Mouse (Mus musculus): ENCODE results near the gene Cdh9. TPM values are rescaled to one million over a fixed set of nuclear protein-coding genes. Genes with fewer than 3 reads are reported as not detected.

Cdh9 gene
- polyA plus RNA-seq, 1 experiment from 2014 or later, result 6.5 TPM

- Histone ChIP-seq H3K27me3 (ENCODE audit: control insufficient read depth, insufficient read depth, low read depth, low read length) (no peaks in the 10 kb centered on the region), H3K4me1 (ENCODE audit: control insufficient read depth, insufficient read depth, low read length) (no peaks in the 10 kb centered on the region), H3K9me3 (replicated peaks; ENCODE audit: control insufficient read depth, low read length, poor library complexity, severe bottlenecking) (no peaks in the 10 kb centered on the region), H3K4me3 (ENCODE audit: low read depth, low read length) (no peak overlapping the region), H3K9ac (ENCODE audit: low read depth, low read length) (no peak overlapping the region), H3K4me2 (ENCODE audit: low read length) (no peak overlapping the region), H3K27ac (ENCODE audit: low read length) (no peak overlapping the region), H3K36me3 (ENCODE audit: control insufficient read depth, insufficient read depth, low read length) (no peaks in the 10 kb centered on the region)
- ATAC-seq, result no peak
These were observed 72.7 kb downstream of the Cdh9 start for GRCm38 (mm10) chr15:16801302-16801701.

DNA sequence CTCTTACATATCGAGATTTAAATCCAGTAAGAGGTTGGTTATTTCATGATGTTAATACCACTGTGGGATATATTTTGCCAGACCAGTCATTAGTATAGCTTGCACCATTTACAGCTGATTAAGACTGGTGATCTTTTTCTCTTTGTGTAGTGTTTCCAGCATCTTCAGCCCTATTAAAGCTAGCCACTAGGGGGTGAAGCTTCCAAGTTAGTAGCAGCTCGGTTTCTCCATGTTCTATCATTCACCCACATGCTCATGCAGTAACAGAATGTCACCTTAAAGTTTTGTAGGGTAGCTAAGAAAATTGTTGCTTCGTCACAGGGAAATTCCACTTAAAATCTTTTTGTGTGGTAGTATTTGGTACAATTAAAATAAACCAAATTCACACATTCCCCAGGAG, 82.2 kb downstream of the Cdh9 start:
- 81% methylated on average over 3 of the region's 3 CpGs for WGBS
- H3K36me3 ChIP-seq (ENCODE audit: control insufficient read depth, insufficient read depth, low read length), result no peaks in the 10 kb centered on the region
- H3K27ac ChIP-seq (ENCODE audit: low read length), result no peak overlapping the region
- no peak overlapping the region for H3K9ac ChIP-seq (ENCODE audit: low read depth, low read length)
- H3K9me3 ChIP-seq (replicated peaks; ENCODE audit: control insufficient read depth, low read length, poor library complexity, severe bottlenecking), result no peaks in the 10 kb centered on the region
- no peaks in the 10 kb centered on the region for H3K4me1 ChIP-seq (ENCODE audit: control insufficient read depth, insufficient read depth, low read length)
- H3K4me3 ChIP-seq (ENCODE audit: low read depth, low read length), result no peak overlapping the region
- no peak overlapping the region for H3K4me2 ChIP-seq (ENCODE audit: low read length)
- H3K27me3 ChIP-seq (ENCODE audit: control insufficient read depth, insufficient read depth, low read depth, low read length), result no peaks in the 10 kb centered on the region
- ATAC-seq, result no peak

DNA sequence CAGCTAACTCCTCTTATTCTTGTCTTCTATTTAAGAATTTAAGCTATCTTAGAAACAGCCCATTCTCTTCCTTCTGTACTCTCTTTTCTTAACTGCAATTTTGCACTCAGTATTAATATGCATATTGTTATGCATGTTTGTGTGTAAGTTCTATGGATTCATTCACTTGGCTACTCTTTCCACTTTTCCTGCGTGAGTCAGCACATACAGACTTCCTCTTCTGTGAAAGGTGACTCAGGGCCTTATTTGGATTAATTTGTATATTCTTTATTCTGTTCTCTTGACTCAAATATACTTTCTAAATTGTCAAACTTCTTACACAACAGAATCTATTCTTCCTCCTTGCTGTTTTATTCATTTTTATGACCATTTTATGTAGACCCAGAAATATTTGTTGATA, 85.5 kb downstream of the Cdh9 start:
- H3K9me3 ChIP-seq (replicated peaks; ENCODE audit: control insufficient read depth, low read length, poor library complexity, severe bottlenecking), result no peaks in the 10 kb centered on the region
- H3K27me3 ChIP-seq (ENCODE audit: control insufficient read depth, insufficient read depth, low read depth, low read length), result no peaks in the 10 kb centered on the region
- no peak overlapping the region for H3K27ac ChIP-seq (ENCODE audit: low read length)
- H3K4me3 ChIP-seq (ENCODE audit: low read depth, low read length), result no peak overlapping the region
- no peak overlapping the region for H3K4me2 ChIP-seq (ENCODE audit: low read length)
- 87% methylated on average over 1 of the region's 1 CpGs for WGBS
- H3K9ac ChIP-seq (ENCODE audit: low read depth, low read length), result no peak overlapping the region
- no peaks in the 10 kb centered on the region for H3K4me1 ChIP-seq (ENCODE audit: control insufficient read depth, insufficient read depth, low read length)
- H3K36me3 ChIP-seq (ENCODE audit: control insufficient read depth, insufficient read depth, low read length), result no peaks in the 10 kb centered on the region
- no peak for ATAC-seq

DNA sequence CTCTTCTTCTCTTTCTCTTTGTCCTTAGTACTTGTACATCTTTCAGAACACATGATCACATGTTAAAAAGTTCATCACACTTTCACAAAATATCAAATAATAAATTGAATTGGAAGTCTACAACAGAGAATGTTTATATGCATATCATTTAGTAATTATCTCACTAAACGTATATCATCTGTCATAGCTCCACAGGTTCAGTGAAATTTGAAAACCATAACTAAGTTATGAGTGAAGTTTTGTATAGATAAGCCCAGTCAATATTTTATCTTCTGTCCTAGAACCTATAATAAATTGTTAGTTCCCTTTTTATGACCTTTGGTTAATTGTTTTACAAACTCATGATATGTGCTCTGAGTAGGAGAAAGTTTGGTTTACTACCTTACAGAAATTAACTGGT, 106.2 kb downstream of the Cdh9 start:
- Histone ChIP-seq H3K9me3 (replicated peaks; ENCODE audit: control insufficient read depth, low read length, poor library complexity, severe bottlenecking) (no peaks in the 10 kb centered on the region), H3K9ac (ENCODE audit: low read depth, low read length) (no peak overlapping the region), H3K36me3 (ENCODE audit: control insufficient read depth, insufficient read depth, low read length) (no peaks in the 10 kb centered on the region), H3K4me3 (ENCODE audit: low read depth, low read length) (no peak overlapping the region), H3K27ac (ENCODE audit: low read length) (no peak overlapping the region), H3K4me2 (ENCODE audit: low read length) (no peak overlapping the region), H3K27me3 (ENCODE audit: control insufficient read depth, insufficient read depth, low read depth, low read length) (no peaks in the 10 kb centered on the region), H3K4me1 (ENCODE audit: control insufficient read depth, insufficient read depth, low read length) (no peaks in the 10 kb centered on the region)
- no peak for ATAC-seq
- 86% methylated on average over 1 of the region's 1 CpGs for WGBS

DNA sequence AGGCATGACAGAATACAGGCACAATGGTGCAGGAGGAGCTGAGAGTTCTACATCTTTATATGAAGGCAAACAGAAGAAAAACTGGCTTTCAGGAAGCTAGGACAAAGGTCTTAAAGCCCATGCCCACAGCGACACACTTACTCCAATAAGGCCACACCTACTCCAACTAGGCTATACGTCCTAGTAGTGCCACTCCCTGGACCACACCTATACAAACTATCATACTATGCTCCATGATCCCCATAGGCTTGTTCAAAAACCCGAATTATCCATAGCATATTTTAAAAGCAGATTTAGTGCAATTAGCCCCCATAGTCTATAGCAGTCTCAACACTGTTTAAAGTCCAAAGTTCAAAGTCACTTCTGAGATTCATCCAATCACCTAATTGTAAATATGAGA, 154.0 kb downstream of the Cdh9 start:
- WGBS, result 86% methylated on average over 3 of the region's 3 CpGs

GRCm38 (mm10) chr15:16896674-16897073, 168.1 kb downstream of the Cdh9 start:
- H3K9ac ChIP-seq (ENCODE audit: low read depth, low read length), result no peak overlapping the region
- ATAC-seq, result no peak
- no peaks in the 10 kb centered on the region for H3K4me1 ChIP-seq (ENCODE audit: control insufficient read depth, insufficient read depth, low read length)
- H3K9me3 ChIP-seq (replicated peaks; ENCODE audit: control insufficient read depth, low read length, poor library complexity, severe bottlenecking), result no peaks in the 10 kb centered on the region
- H3K27ac ChIP-seq (ENCODE audit: low read length), result no peak overlapping the region
- WGBS, result 80% methylated on average over 1 of the region's 1 CpGs
- no peaks in the 10 kb centered on the region for H3K27me3 ChIP-seq (ENCODE audit: control insufficient read depth, insufficient read depth, low read depth, low read length)
- no peak overlapping the region for H3K4me3 ChIP-seq (ENCODE audit: low read depth, low read length)
- H3K36me3 ChIP-seq (ENCODE audit: control insufficient read depth, insufficient read depth, low read length), result no peaks in the 10 kb centered on the region
- H3K4me2 ChIP-seq (ENCODE audit: low read length), result no peak overlapping the region

More for the DNA sequence above, 154.0 kb downstream of the Cdh9 start:
- Histone ChIP-seq H3K27ac (ENCODE audit: low read length) (no peak overlapping the region), H3K27me3 (ENCODE audit: control insufficient read depth, insufficient read depth, low read depth, low read length) (no peaks in the 10 kb centered on the region), H3K4me3 (ENCODE audit: low read depth, low read length) (no peak overlapping the region), H3K4me1 (ENCODE audit: control insufficient read depth, insufficient read depth, low read length) (no peaks in the 10 kb centered on the region), H3K9me3 (replicated peaks; ENCODE audit: control insufficient read depth, low read length, poor library complexity, severe bottlenecking) (0 out of 2 replicates have a peak, but pooled peaks cover 5% of the 10 kb centered on the region), H3K9ac (ENCODE audit: low read depth, low read length) (no peak overlapping the region), H3K4me2 (ENCODE audit: low read length) (no peak overlapping the region), H3K36me3 (ENCODE audit: control insufficient read depth, insufficient read depth, low read length) (no peaks in the 10 kb centered on the region)
- ATAC-seq, result no peak

Measured in midbrain, embryonic 16.5 days (tissue).